Mouse (Mus musculus) liver, embryonic 13.5 days (tissue): Measurements from ENCODE around the gene Tmem53. TPM values are rescaled to one million over a fixed set of nuclear protein-coding genes. Genes with fewer than 3 reads are reported as not detected.

ENCODE experiments used
- ATAC-seq: fragments of 200-750 bp; cut with Nextera tagmentation; 2 replicates; pipeline ENCODE4 v1.8.0; 2017; ENCODE audit warnings: low read depth, mild to moderate bottlenecking, moderate number of reproducible peaks, moderate library complexity
- DNase-seq: peaks from one replicate; pipeline ENCODE4 v3.0.0; 2022
- H3K27ac ChIP-seq: fragments of 300-500 bp; sonication (generic); 2 replicates; pipeline ENCODE4 v1.5.1; 2015; ENCODE audit warnings: moderate library complexity, mild to moderate bottlenecking, inconsistent platforms
- H3K27me3 ChIP-seq: fragments of 300-500 bp; sonication (generic); 2 replicates; pipeline ENCODE4 v1.6.1; 2015; ENCODE audit warnings: mild to moderate bottlenecking, inconsistent platforms
- H3K36me3 ChIP-seq: fragments of 300-500 bp; sonication (generic); 2 replicates; pipeline ENCODE4 v1.6.1; 2015; ENCODE audit warnings: mild to moderate bottlenecking, inconsistent platforms
- H3K4me1 ChIP-seq: fragments of 300-500 bp; sonication (generic); replicated peaks from 2 replicates; pipeline ENCODE4 v1.6.1; 2015; ENCODE audit warnings: inconsistent platforms
- H3K4me2 ChIP-seq: fragments of 300-500 bp; sonication (generic); 2 replicates; pipeline ENCODE4 v1.6.1; 2015; ENCODE audit warnings: inconsistent platforms, mild to moderate bottlenecking, moderate library complexity
- H3K4me3 ChIP-seq: fragments of 300-500 bp; sonication (generic); replicated peaks from 2 replicates; pipeline ENCODE4 v1.5.1; 2015; ENCODE audit warnings: mild to moderate bottlenecking, inconsistent platforms
- H3K9ac ChIP-seq: fragments of 300-500 bp; sonication (generic); 2 replicates; pipeline ENCODE4 v1.6.1; 2015; ENCODE audit warnings: mild to moderate bottlenecking, inconsistent platforms
- H3K9me3 ChIP-seq: fragments of 300-500 bp; sonication (generic); replicated peaks from 2 replicates; pipeline ENCODE4 v1.6.1; 2016; ENCODE audit warnings: inconsistent platforms
- WGBS: fragments of 180-500 bp; shearing (Covaris S2); methylation state at CpG from one replicate; pipeline ENCODE4 v1.1.7; 2015; ENCODE audit not compliant: insufficient replicate concordance; 5-methylcytosine and 5-hydroxymethylcytosine counted together
- polyA plus RNA-seq: library from polyadenylated mRNA; unstranded; fragments of >200 nt; fragmentation: Nextera tagmentation; extraction: Ambion mirVana; gene quantifications from 2 replicates; pipeline ENCODE4 v1.2.1, GENCODE M21; 2015

Gene Tmem53
- polyA plus RNA-seq, 1 experiment from 2014 or later: 3.5 TPM

DNA sequence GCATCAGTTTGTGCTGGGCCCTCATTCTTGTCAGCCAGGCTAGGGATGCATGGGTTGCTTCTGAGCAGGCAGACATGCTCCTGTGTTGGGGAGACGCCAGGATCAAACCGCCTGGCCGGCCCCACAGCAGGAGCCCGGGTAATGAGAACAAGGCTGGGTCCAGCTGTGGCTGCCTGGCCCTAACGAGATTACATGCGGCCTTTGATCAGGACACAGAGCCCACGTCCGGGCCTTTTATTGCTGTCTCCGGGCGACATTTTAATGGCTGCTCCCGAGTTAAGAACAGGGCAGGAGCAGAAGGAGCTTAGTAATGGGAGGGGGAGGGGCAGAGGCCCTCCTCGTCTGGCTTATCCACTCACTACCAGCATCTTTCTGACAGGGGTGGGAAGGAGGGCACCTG lies 20.7 kb downstream of the Tmem53 start:
- Histone ChIP-seq H3K9ac (no peak overlapping the region), H3K4me1 (no peaks in the 10 kb centered on the region), H3K27ac (no peak overlapping the region), H3K36me3 (peaks cover 64% of the 10 kb centered on the region), H3K27me3 (no peaks in the 10 kb centered on the region), H3K4me3 (no peak overlapping the region), H3K4me2 (no peak overlapping the region), H3K9me3 (peaks cover 11% of the 10 kb centered on the region)
- no peak for DNase-seq
- ATAC-seq: no peak
- 71% methylated on average over 12 of the region's 12 CpGs for WGBS

DNA sequence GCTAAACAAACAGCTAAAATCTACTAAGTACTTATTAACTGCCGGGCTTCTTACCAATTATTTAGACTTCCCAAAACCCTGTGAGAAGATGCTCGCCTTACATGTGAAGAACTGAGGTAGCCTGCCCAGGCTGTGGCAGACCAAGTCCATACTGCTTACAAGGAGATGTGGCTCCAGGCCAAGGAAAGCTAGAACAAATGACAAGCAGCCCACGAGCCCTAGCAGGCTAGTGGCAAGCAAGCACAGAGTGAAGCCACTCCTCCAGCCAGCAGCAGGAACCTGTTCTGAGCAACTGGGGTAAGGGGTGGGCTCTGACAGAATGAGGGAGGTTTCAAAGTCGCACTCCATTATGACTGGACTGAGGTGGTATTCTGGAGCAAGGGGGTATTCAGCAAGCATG lies 23.0 kb downstream of the Tmem53 start:
- WGBS: 86% methylated on average over 4 of the region's 4 CpGs
- no peak for ATAC-seq

DNA sequence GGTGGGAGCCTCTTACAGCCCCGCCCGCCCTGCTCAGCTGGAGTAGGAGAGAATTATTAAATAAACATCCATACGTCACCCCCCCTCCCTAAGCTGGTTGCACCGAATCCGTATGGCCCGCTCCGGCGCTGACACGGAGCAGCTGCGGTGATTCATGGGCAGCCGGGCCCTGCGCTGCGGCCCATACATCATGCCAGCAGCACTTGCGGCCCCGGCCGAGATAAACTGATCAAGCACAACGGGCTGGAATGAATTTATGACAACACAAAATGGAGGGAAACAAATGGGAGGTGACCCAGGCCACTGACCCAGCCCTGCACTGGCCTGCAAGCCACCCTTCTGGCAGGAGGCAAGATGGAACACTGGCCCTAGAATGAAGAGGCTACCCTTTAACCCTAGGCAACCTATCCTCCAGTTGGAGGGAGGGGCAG lies 24.5 kb downstream of the Tmem53 start:
- Histone ChIP-seq H3K9me3 (peaks cover 11% of the 10 kb centered on the region), H3K36me3 (peaks cover 100% of the 10 kb centered on the region), H3K9ac (no peak overlapping the region), H3K4me3 (no peak overlapping the region), H3K4me2 (no peak overlapping the region), H3K27ac (no peak overlapping the region), H3K27me3 (no peaks in the 10 kb centered on the region), H3K4me1 (no peaks in the 10 kb centered on the region)
- WGBS: 91% methylated on average over 17 of the region's 17 CpGs
- ATAC-seq: no peak
- DNase-seq: no peak

More for the DNA sequence above, 23.0 kb downstream of the Tmem53 start:
- no peak for DNase-seq
- Histone ChIP-seq H3K9me3 (peaks cover 11% of the 10 kb centered on the region), H3K36me3 (peaks cover 87% of the 10 kb centered on the region), H3K27me3 (no peaks in the 10 kb centered on the region), H3K4me2 (no peak overlapping the region), H3K9ac (no peak overlapping the region), H3K4me1 (no peaks in the 10 kb centered on the region), H3K4me3 (no peak overlapping the region), H3K27ac (no peak overlapping the region)

GRCm38 (mm10) chr4:117277021-117277420 lies 25.3 kb downstream of the Tmem53 start:
- Histone ChIP-seq H3K9me3 (peaks cover 11% of the 10 kb centered on the region), H3K9ac (no peak overlapping the region), H3K4me3 (no peak overlapping the region), H3K27ac (no peak overlapping the region), H3K4me1 (no peaks in the 10 kb centered on the region), H3K36me3 (peaks cover 100% of the 10 kb centered on the region), H3K4me2 (no peak overlapping the region), H3K27me3 (no peaks in the 10 kb centered on the region)
- ATAC-seq (no peak), DNase-seq (no peak)
- WGBS: 89% methylated on average over 13 of the region's 13 CpGs

GRCm38 (mm10) chr4:117277687-117278086 lies 25.9 kb downstream of the Tmem53 start:
- WGBS: 93% methylated on average over 7 of the region's 7 CpGs
- no peak overlapping the region for H3K4me2 ChIP-seq
- no peak overlapping the region for H3K4me3 ChIP-seq
- no peaks in the 10 kb centered on the region for H3K4me1 ChIP-seq
- ATAC-seq (no peak), DNase-seq (no peak)
- peaks cover 11% of the 10 kb centered on the region for H3K9me3 ChIP-seq
- no peaks in the 10 kb centered on the region for H3K27me3 ChIP-seq
- no peak overlapping the region for H3K9ac ChIP-seq
- peaks cover 100% of the 10 kb centered on the region for H3K36me3 ChIP-seq
- no peak overlapping the region for H3K27ac ChIP-seq

- DNase-seq (no peak), ATAC-seq (no peak)
- no peaks in the 10 kb centered on the region for H3K27me3 ChIP-seq
- H3K9me3 ChIP-seq: peaks cover 11% of the 10 kb centered on the region
- H3K36me3 ChIP-seq: peaks cover 100% of the 10 kb centered on the region
- no peak overlapping the region for H3K9ac ChIP-seq
- no peak overlapping the region for H3K4me3 ChIP-seq
- H3K27ac ChIP-seq: no peak overlapping the region; the same call in 1 of the 2 replicates
- peaks cover 5% of the 10 kb centered on the region; the same call in 1 of the 2 replicates for H3K4me1 ChIP-seq
- no peak overlapping the region for H3K4me2 ChIP-seq
- 79% methylated on average over 10 of the region's 10 CpGs for WGBS
These were observed 26.9 kb downstream of the Tmem53 start for GRCm38 (mm10) chr4:117278381-117279252.

DNA sequence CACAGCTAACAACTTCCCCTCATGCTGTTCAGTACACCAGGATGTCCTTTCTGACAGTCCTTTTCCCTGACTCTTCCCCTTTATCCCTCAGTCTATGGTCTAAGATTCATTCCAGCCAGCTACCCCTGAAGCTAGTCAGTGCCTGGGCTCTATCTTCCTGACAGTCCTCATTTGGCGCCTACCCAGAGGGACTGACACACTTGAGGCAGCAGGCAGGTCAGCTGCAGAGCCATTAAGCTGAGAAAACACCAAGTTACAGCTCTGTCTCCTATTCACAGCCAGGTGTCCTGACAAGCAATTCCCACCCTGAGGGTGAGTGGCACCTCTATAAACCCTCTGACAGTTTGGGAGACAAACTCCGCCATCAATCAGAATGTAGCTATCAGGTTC lies 27.5 kb downstream of the Tmem53 start:
- Histone ChIP-seq H3K36me3 (peaks cover 100% of the 10 kb centered on the region), H3K4me2 (no peak overlapping the region), H3K4me1 (peaks cover 11% of the 10 kb centered on the region), H3K4me3 (no peak overlapping the region), H3K9me3 (peaks cover 6% of the 10 kb centered on the region), H3K9ac (no peak overlapping the region), H3K27ac (no peak overlapping the region; the same call in 1 of the 2 replicates), H3K27me3 (no peaks in the 10 kb centered on the region)
- no peak for ATAC-seq
- no peak for DNase-seq
- WGBS: 92% methylated on average over 2 of the region's 2 CpGs

GRCm38 (mm10) chr4:117280397-117280930 lies 28.7 kb downstream of the Tmem53 start:
- Histone ChIP-seq H3K9ac (no peak overlapping the region), H3K27me3 (no peaks in the 10 kb centered on the region), H3K4me1 (peaks cover 17% of the 10 kb centered on the region), H3K4me2 (no peak overlapping the region), H3K27ac (no peak overlapping the region), H3K9me3 (no peaks in the 10 kb centered on the region), H3K36me3 (peaks cover 100% of the 10 kb centered on the region), H3K4me3 (no peak overlapping the region)
- WGBS: 88% methylated on average over 8 of the region's 8 CpGs
- DNase-seq: no peak
- ATAC-seq: no peak

DNA sequence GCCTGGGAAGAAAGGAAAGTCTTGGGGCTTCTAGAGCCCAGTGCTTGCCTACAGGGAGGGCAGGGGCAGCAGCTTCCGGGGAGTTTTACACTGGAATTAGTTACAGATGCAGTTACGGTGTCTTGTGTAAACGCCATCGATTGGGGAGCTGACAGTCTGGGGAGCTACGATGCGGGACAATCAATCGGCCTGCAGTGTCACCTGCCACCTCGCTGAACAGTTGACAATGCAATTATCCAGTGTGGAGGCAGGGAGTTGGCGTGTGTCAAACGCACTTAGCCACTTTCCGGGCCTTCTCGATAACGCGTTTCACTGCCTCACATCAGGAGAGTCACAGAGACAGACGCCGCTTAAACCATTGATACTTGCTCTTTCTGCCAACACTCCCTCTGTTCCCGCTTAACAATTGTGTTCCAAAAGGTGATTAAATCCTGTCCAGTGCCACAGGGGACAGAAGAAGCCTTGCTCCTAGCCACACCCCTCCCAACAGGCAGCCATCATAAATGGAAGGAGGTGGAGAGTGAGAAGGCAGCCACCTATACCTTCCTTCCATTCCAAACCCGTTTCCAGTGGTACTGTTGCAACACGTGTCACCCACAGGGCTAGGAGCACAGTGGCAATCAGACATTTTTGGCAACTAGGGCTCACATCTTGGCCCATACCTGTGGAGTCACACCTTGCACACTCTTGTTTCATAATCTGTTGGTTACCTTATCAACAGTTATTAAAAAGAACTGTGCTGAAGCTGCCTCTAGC lies 29.5 kb downstream of the Tmem53 start:
- Histone ChIP-seq H3K36me3 (peaks cover 100% of the 10 kb centered on the region), H3K27me3 (no peaks in the 10 kb centered on the region), H3K4me2 (no peak overlapping the region), H3K4me3 (no peak overlapping the region), H3K9me3 (no peaks in the 10 kb centered on the region), H3K4me1 (peaks cover 17% of the 10 kb centered on the region), H3K9ac (no peak overlapping the region), H3K27ac (no peak overlapping the region)
- DNase-seq (no peak), ATAC-seq (no peak)
- WGBS: 83% methylated on average over 19 of the region's 19 CpGs

DNA sequence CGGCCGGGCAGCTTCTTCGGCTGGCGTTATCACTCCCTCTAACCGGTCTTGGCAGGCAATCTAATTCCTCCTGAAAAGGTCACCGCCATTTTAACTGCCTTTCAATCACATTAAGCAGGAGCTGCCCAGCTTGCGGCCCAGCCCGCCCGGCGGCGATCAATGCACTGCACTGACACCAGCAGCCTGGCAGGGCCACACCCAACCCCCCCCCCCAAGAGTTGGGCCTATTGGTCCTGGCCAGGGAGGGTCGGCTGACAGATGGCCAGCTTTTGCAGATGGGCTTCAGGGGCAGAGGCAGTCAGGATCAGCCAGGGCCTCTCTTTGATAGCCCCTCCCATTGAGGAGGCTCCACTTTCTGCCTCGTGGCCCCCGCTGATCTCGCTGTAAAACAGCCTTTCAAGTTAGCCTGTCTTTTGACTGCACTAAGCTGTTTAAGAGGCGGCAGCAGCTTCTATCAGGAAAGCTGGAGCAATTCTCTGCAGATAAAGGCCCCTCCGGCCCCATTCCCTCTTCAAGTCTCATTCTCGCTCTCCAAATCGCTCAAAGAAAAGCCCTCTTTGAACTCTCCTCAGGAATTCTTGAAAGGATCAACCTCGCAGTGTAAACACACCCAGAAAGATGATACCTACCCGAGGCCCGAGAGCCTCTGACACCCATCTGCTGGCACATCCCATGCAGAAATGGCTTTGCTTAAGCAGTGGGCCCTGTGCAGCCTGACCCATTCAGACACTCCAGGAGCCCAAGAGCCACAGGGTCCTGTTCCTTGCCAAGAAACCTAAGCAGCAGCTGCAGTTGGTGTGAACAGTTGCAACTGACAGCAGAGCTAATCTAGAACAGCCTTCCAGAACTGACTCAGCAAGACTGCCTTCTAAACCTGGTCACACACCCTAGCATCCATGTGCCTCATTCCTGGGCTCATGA lies 31.8 kb downstream of the Tmem53 start:
- Histone ChIP-seq H3K9ac (0 out of 2 replicates have a peak overlapping the region, but pooled peaks have one; percentile 7), H3K27ac (no peak overlapping the region), H3K4me2 (no peak overlapping the region), H3K4me1 (peaks cover 38% of the 10 kb centered on the region), H3K27me3 (no peaks in the 10 kb centered on the region), H3K9me3 (no peaks in the 10 kb centered on the region), H3K36me3 (peaks cover 94% of the 10 kb centered on the region), H3K4me3 (no peak overlapping the region)
- no peak for DNase-seq
- WGBS: 70% methylated on average over 22 of the region's 22 CpGs
- ATAC-seq: no peak
